Mouse (Mus musculus): ENCODE data around the gene Gm13271. TPM values are rescaled to one million over a fixed set of nuclear protein-coding genes. Genes with fewer than 3 reads are reported as not detected.

The Gm13271 gene
- polyA plus RNA-seq (2012; rRNA removed), result not detected in 2 replicates

GRCm38 (mm10) chr4:88754818-88755340 lies at the start of gene Gm13271:
TSS of gene Gm13271 (plus strand) at chr4:88754868.

GRCm38 (mm10) chr4:88721791-88722721 lies 32.6 kb upstream of the Gm13271 start, which contains the start of the genes Gm26566 and Klhl9:
TSS of gene Gm26566 (plus strand) at chr4:88721805.
TSS of gene Klhl9 (minus strand) at chr4:88722465.

GRCm38 (mm10) chr4:88759610-88760268 lies 5.1 kb downstream of the Gm13271 start, which contains the start of gene Gm13283:
TSS of gene Gm13283 (plus strand) at chr4:88760119.

GRCm38 (mm10) chr4:88773534-88773933 lies 18.9 kb downstream of the Gm13271 start, which contains the start of gene Gm13290:
TSS of gene Gm13290 (plus strand) at chr4:88773834.

GRCm38 (mm10) chr4:88776622-88777021 lies 22.0 kb downstream of the Gm13271 start, which contains the start of gene Gm13289:
TSS of gene Gm13289 (plus strand) at chr4:88776922.

GRCm38 (mm10) chr4:88779550-88779949 lies 24.9 kb downstream of the Gm13271 start, which contains the start of gene Gm13272:
TSS of gene Gm13272 (plus strand) at chr4:88779850.

GRCm38 (mm10) chr4:88781831-88782230 lies 27.2 kb downstream of the Gm13271 start, which contains the start of gene Ifnz:
TSS of gene Ifnz (plus strand) at chr4:88782131.

GRCm38 (mm10) chr4:88785409-88785808 lies 30.7 kb downstream of the Gm13271 start, which contains the start of gene Gm13276:
TSS of gene Gm13276 (plus strand) at chr4:88785709.

GRCm38 (mm10) chr4:88788402-88788801 lies 33.7 kb downstream of the Gm13271 start, which contains the start of gene Gm13277:
TSS of gene Gm13277 (plus strand) at chr4:88788632.

GRCm38 (mm10) chr4:88791250-88791649 lies 36.6 kb downstream of the Gm13271 start, which contains the start of gene Gm13278:
TSS of gene Gm13278 (plus strand) at chr4:88791550.

GRCm38 (mm10) chr4:88793936-88794675 lies 39.4 kb downstream of the Gm13271 start, which contains the start of gene Gm13275:
TSS of gene Gm13275 (plus strand) at chr4:88794487.

GRCm38 (mm10) chr4:88797097-88797496 lies 42.4 kb downstream of the Gm13271 start, which contains the start of gene Gm13279:
TSS of gene Gm13279 (plus strand) at chr4:88797397.

GRCm38 (mm10) chr4:88799365-88799764 lies 44.7 kb downstream of the Gm13271 start, which contains the start of gene Gm13285:
TSS of gene Gm13285 (plus strand) at chr4:88799665.

GRCm38 (mm10) chr4:88802954-88803353 lies 48.3 kb downstream of the Gm13271 start, which contains the start of gene Gm13287:
TSS of gene Gm13287 (plus strand) at chr4:88803254.

Other genes starting within 250 kb of the Gm13271 start
- gene Ifnb1, start 232.1 kb upstream of the Gm13271 start, polyA plus RNA-seq (2012; rRNA removed), result not detected in 2 replicates
- gene Ifna15, start 196.6 kb upstream of the Gm13271 start, polyA plus RNA-seq (2012; rRNA removed), result not detected in 2 replicates
- not detected in 2 replicates for gene Ifna14, start 183.1 kb upstream of the Gm13271 start, polyA plus RNA-seq (2012; rRNA removed)
- not detected in 2 replicates for gene Ifna9, start 162.5 kb upstream of the Gm13271 start, polyA plus RNA-seq (2012; rRNA removed)
- gene Ifna12, start 151.5 kb upstream of the Gm13271 start, polyA plus RNA-seq (2012; rRNA removed), result not detected in 2 replicates
- gene C87499, start 120.5 kb upstream of the Gm13271 start, polyA plus RNA-seq (2012; rRNA removed), result not detected in 2 replicates
- not detected in 2 replicates for gene Ifna13, start 110.4 kb upstream of the Gm13271 start, polyA plus RNA-seq (2012; rRNA removed)
- gene Ifna16, start 77.9 kb upstream of the Gm13271 start, polyA plus RNA-seq (2012; rRNA removed), result not detected in 2 replicates
- not detected in 2 replicates for gene Ifna2, start 71.0 kb upstream of the Gm13271 start, polyA plus RNA-seq (2012; rRNA removed)
- not detected in 2 replicates for gene Ifnab, start 63.5 kb upstream of the Gm13271 start, polyA plus RNA-seq (2012; rRNA removed)
- gene Gm26566, start 33.1 kb upstream of the Gm13271 start, polyA plus RNA-seq (2012; rRNA removed), result 0.15 and 0.44 TPM in 2 replicates
- 17.9 and 18.2 TPM in 2 replicates for gene Klhl9, start 32.4 kb upstream of the Gm13271 start, polyA plus RNA-seq (2012; rRNA removed)
- not detected in 2 replicates for gene Gm13283, start 5.3 kb downstream of the Gm13271 start, polyA plus RNA-seq (2012; rRNA removed)
- not detected in 2 replicates for gene Gm13290, start 19.0 kb downstream of the Gm13271 start, polyA plus RNA-seq (2012; rRNA removed)
- not detected in 2 replicates for gene Gm13289, start 22.1 kb downstream of the Gm13271 start, polyA plus RNA-seq (2012; rRNA removed)
- gene Gm13272, start 25.0 kb downstream of the Gm13271 start, polyA plus RNA-seq (2012; rRNA removed), result not detected in 2 replicates
- not detected in 2 replicates for gene Ifnz, start 27.3 kb downstream of the Gm13271 start, polyA plus RNA-seq (2012; rRNA removed)
- not detected in 2 replicates for gene Gm13276, start 30.8 kb downstream of the Gm13271 start, polyA plus RNA-seq (2012; rRNA removed)
- not detected in 2 replicates for gene Gm13277, start 33.8 kb downstream of the Gm13271 start, polyA plus RNA-seq (2012; rRNA removed)
- not detected in 2 replicates for gene Gm13278, start 36.7 kb downstream of the Gm13271 start, polyA plus RNA-seq (2012; rRNA removed)
- gene Gm13275, start 39.6 kb downstream of the Gm13271 start, polyA plus RNA-seq (2012; rRNA removed), result not detected in 2 replicates
- gene Gm13279, start 42.5 kb downstream of the Gm13271 start, polyA plus RNA-seq (2012; rRNA removed), result not detected in 2 replicates
- not detected in 2 replicates for gene Gm13285, start 44.8 kb downstream of the Gm13271 start, polyA plus RNA-seq (2012; rRNA removed)
- not detected in 2 replicates for gene Gm13287, start 48.4 kb downstream of the Gm13271 start, polyA plus RNA-seq (2012; rRNA removed)
- gene Gm13288, start 50.7 kb downstream of the Gm13271 start, polyA plus RNA-seq (2012; rRNA removed), result not detected in 2 replicates
- gene Ifna7, start 61.4 kb downstream of the Gm13271 start, polyA plus RNA-seq (2012; rRNA removed), result not detected in 2 replicates
- not detected in 2 replicates for gene Ifna11, start 65.1 kb downstream of the Gm13271 start, polyA plus RNA-seq (2012; rRNA removed)
- gene Ifna6, start 72.5 kb downstream of the Gm13271 start, polyA plus RNA-seq (2012; rRNA removed), result not detected in 2 replicates
- gene Ifna5, start 80.7 kb downstream of the Gm13271 start, polyA plus RNA-seq (2012; rRNA removed), result not detected in 2 replicates
- not detected in 2 replicates for gene Ifna4, start 87.0 kb downstream of the Gm13271 start, polyA plus RNA-seq (2012; rRNA removed)
- not detected in 2 replicates for gene Ifna1, start 95.2 kb downstream of the Gm13271 start, polyA plus RNA-seq (2012; rRNA removed)
- gene Ifne, start 125.3 kb downstream of the Gm13271 start, polyA plus RNA-seq (2012; rRNA removed), result not detected in 2 replicates